Comparison of ENCODE assay signal across 8 mouse cellular contexts in genomic region chr15:51595655-51596054, GRCm38 (mm10).
DNase-seq lines count a peak whose midpoint lies in the region; ATAC-seq lines count a peak whose summit lies in the region.

No protein-coding gene starts in this region.

- DNase-seq in heart, adult 8-10 months (ENCODE audit: low spot score): peak; percentile 41
- no peak for DNase-seq in neural tube, embryonic 11.5 days (ENCODE audit: low spot score)
- peak; percentile 17 for DNase-seq in embryo, embryonic 9.5 days (ENCODE audit: extremely low spot score)
- peak; percentile 51 for DNase-seq in retina, embryonic 14.5 days (ENCODE audit: low spot score)

- H3K27me3 ChIP-seq in heart, embryonic 12.5 days (replicated peaks): no peaks in the 10 kb centered on the region
- no peaks in the 10 kb centered on the region for H3K27me3 ChIP-seq in neural tube, embryonic 11.5 days (ENCODE audit: control insufficient read depth, insufficient read depth, low read length)
- H3K27me3 ChIP-seq in neural tube, embryonic 15.5 days (replicated peaks): no peaks in the 10 kb centered on the region
- no peaks in the 10 kb centered on the region for H3K27me3 ChIP-seq in intestine, embryonic 15.5 days (replicated peaks)

- no peak overlapping the region for H3K9ac ChIP-seq in heart, embryonic 12.5 days
- no peak overlapping the region for H3K9ac ChIP-seq in neural tube, embryonic 11.5 days (ENCODE audit: low read length)
- H3K9ac ChIP-seq in neural tube, embryonic 15.5 days (replicated peaks): no peak overlapping the region
- no peak overlapping the region for H3K9ac ChIP-seq in intestine, embryonic 15.5 days

- H3K4me2 ChIP-seq in heart, embryonic 12.5 days: no peak overlapping the region
- no peak overlapping the region for H3K4me2 ChIP-seq in neural tube, embryonic 11.5 days (ENCODE audit: low read depth)
- no peak overlapping the region for H3K4me2 ChIP-seq in neural tube, embryonic 15.5 days
- no peak overlapping the region for H3K4me2 ChIP-seq in intestine, embryonic 15.5 days (replicated peaks)

- H3K36me3 ChIP-seq in heart, embryonic 12.5 days: no peaks in the 10 kb centered on the region
- H3K36me3 ChIP-seq in neural tube, embryonic 11.5 days (ENCODE audit: control insufficient read depth, insufficient read depth, low read length): no peaks in the 10 kb centered on the region
- H3K36me3 ChIP-seq in neural tube, embryonic 15.5 days: no peaks in the 10 kb centered on the region
- H3K36me3 ChIP-seq in intestine, embryonic 15.5 days: no peaks in the 10 kb centered on the region

- peaks cover 12% of the 10 kb centered on the region for H3K4me1 ChIP-seq in heart, embryonic 12.5 days (replicated peaks)
- H3K4me1 ChIP-seq in neural tube, embryonic 11.5 days (ENCODE audit: control insufficient read depth, insufficient read depth, low read length): no peaks in the 10 kb centered on the region
- 0 out of 2 replicates have a peak, but pooled peaks cover 7% of the 10 kb centered on the region for H3K4me1 ChIP-seq in neural tube, embryonic 15.5 days
- H3K4me1 ChIP-seq in intestine, embryonic 15.5 days (replicated peaks): no peaks in the 10 kb centered on the region

- H3K9me3 ChIP-seq in heart, embryonic 12.5 days (replicated peaks): no peaks in the 10 kb centered on the region
- H3K9me3 ChIP-seq in neural tube, embryonic 11.5 days (ENCODE audit: control insufficient read depth, low read length): no peaks in the 10 kb centered on the region
- no peaks in the 10 kb centered on the region for H3K9me3 ChIP-seq in neural tube, embryonic 15.5 days (replicated peaks)
- no peaks in the 10 kb centered on the region for H3K9me3 ChIP-seq in intestine, embryonic 15.5 days

- 66% methylated on average over 1 of the region's 1 CpGs for WGBS in heart, embryonic 12.5 days
- WGBS in neural tube, embryonic 11.5 days: 63% methylated on average over 1 of the region's 1 CpGs
- 93% methylated on average over 1 of the region's 1 CpGs for WGBS in neural tube, embryonic 15.5 days
- WGBS in intestine, embryonic 15.5 days: 80% methylated on average over 1 of the region's 1 CpGs

- no peak overlapping the region for H3K4me3 ChIP-seq in heart, embryonic 12.5 days
- no peak overlapping the region for H3K4me3 ChIP-seq in neural tube, embryonic 11.5 days (ENCODE audit: low read depth, low read length)
- H3K4me3 ChIP-seq in neural tube, embryonic 15.5 days (replicated peaks): no peak overlapping the region
- no peak overlapping the region for H3K4me3 ChIP-seq in intestine, embryonic 15.5 days (replicated peaks)

- H3K27ac ChIP-seq in heart, embryonic 12.5 days (ENCODE audit: poor library complexity, severe bottlenecking): no peak overlapping the region
- H3K27ac ChIP-seq in neural tube, embryonic 11.5 days (ENCODE audit: low read depth, low read length): no peak overlapping the region
- H3K27ac ChIP-seq in neural tube, embryonic 15.5 days (replicated peaks): no peak overlapping the region
- no peak overlapping the region for H3K27ac ChIP-seq in intestine, embryonic 15.5 days

- no peak for ATAC-seq in heart, embryonic 12.5 days (ENCODE audit: insufficient number of reproducible peaks, low FRiP score)
- peak; percentile 31; the same call in 1 of the 2 replicates for ATAC-seq in neural tube, embryonic 11.5 days (ENCODE audit: insufficient read depth, low FRiP score, low TSS enrichment)
- ATAC-seq in neural tube, embryonic 15.5 days (ENCODE audit: low FRiP score): no peak
- no peak for ATAC-seq in frontal cortex, adult (ENCODE audit: low TSS enrichment)
- no peak for ATAC-seq in intestine, embryonic 15.5 days
